Mouse (Mus musculus) heart, embryonic 10.5 days (tissue): ENCODE measurements around the gene Slc25a10. TPM values are rescaled to one million over a fixed set of nuclear protein-coding genes. Genes with fewer than 3 reads are reported as not detected.

Experiments used
- DNase-seq: peaks from one replicate; pipeline ENCODE4 v3.0.0-alpha.2; 2017; ENCODE audit warnings: low spot score
- H3K27ac ChIP-seq: fragments of 300-500 bp; sonication (generic); 2 replicates; pipeline ENCODE4 v1.5.1; 2016; ENCODE audit warnings: mild to moderate bottlenecking
- H3K27me3 ChIP-seq: fragments of 300-500 bp; sonication (generic); 2 replicates; pipeline ENCODE4 v1.6.1; 2016; ENCODE audit warnings: mild to moderate bottlenecking; ENCODE audit not compliant: poor library complexity, insufficient read depth, severe bottlenecking
- H3K36me3 ChIP-seq: fragments of 300-500 bp; sonication (generic); 2 replicates; pipeline ENCODE4 v1.6.1; 2016; ENCODE audit warnings: mild to moderate bottlenecking, moderate library complexity
- H3K4me1 ChIP-seq: fragments of 300-500 bp; sonication (generic); 2 replicates; pipeline ENCODE4 v1.6.1; 2016; ENCODE audit warnings: mild to moderate bottlenecking
- H3K4me3 ChIP-seq: fragments of 300-500 bp; sonication (generic); 2 replicates; pipeline ENCODE4 v1.5.1; 2016; ENCODE audit warnings: mild to moderate bottlenecking, moderate library complexity
- H3K9me3 ChIP-seq: fragments of 300-500 bp; sonication (generic); 2 replicates; pipeline ENCODE4 v1.6.1; 2016; ENCODE audit warnings: mild to moderate bottlenecking, moderate library complexity
- WGBS: fragments of 180-500 bp; shearing (Covaris S2); methylation state at CpG from one replicate; pipeline ENCODE4 v1.1.7; 2016; 5-methylcytosine and 5-hydroxymethylcytosine counted together
- polyA plus RNA-seq: library from polyadenylated mRNA; unstranded; fragments of >200 nt; fragmentation: Nextera tagmentation; extraction: Ambion mirVana; gene quantifications from 2 replicates; pipeline ENCODE4 v1.2.1, GENCODE M21; 2016

The Slc25a10 gene
- polyA plus RNA-seq, 1 experiment from 2014 or later: 56.6 TPM

DNA sequence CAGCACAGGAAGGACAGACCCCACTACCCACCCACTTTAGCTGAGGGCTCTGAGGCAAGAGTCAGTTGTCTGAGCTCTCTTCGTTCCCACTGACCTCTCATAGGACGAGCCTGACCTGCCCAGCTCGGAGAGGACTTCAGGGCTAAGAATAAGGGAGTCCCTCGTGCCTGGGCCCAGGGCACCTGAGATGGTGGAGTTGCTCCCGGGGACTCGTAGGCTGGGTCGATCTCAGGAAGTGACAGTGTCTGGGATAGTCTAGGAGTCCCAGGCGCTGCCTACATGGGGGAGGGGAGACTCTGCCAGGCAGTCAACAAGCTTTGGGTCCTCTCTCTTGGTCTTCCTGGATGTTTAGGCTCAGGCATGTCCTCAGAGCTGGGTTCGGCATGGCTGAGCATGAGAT is 28.9 kb downstream of the Slc25a10 start:
- no peak for DNase-seq
- 69% methylated on average over 9 of the region's 9 CpGs for WGBS
- Histone ChIP-seq H3K27ac (peak overlapping the region; percentile 70; the same call in 1 of the 2 replicates), H3K36me3 (no peaks in the 10 kb centered on the region), H3K4me3 (no peak overlapping the region), H3K27me3 (0 out of 2 replicates have a peak, but pooled peaks cover 6% of the 10 kb centered on the region), H3K4me1 (peaks cover 25% of the 10 kb centered on the region), H3K9me3 (no peaks in the 10 kb centered on the region)

DNA sequence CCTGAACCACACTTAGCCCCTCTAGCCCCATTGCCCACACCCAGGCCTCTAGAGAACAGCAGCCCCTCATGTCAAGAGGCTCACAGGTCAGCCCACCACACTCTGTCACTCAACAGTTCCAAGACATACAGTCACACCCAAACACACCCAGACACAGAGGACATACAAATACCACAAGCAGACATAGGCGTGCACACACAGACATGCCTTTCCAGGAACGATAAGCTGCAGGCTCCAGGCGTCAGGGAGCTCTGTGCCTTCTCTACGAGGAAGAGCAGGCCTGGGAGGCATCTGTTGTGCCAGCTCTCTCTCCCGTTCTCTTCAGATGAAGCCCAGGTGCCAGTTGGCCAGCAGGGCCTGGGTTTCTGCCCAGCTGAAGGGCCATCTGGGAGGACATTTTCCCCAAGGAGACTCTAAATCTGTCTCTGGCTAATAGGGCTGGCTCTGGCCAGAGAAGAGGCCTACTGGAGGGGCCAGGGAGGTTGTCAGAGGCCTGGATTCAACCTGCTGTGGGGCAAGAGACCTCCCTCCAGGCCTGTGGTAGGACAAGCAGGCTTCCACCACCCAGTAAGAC is 29.4 kb downstream of the Slc25a10 start:
- 74% methylated on average over 5 of the region's 5 CpGs for WGBS
- H3K4me3 ChIP-seq: no peak overlapping the region
- peak overlapping the region; percentile 70; the same call in 1 of the 2 replicates for H3K27ac ChIP-seq
- H3K36me3 ChIP-seq: no peaks in the 10 kb centered on the region
- 0 out of 2 replicates have a peak, but pooled peaks cover 2% of the 10 kb centered on the region for H3K27me3 ChIP-seq
- DNase-seq: no peak
- no peaks in the 10 kb centered on the region for H3K9me3 ChIP-seq
- H3K4me1 ChIP-seq: peaks cover 22% of the 10 kb centered on the region

DNA sequence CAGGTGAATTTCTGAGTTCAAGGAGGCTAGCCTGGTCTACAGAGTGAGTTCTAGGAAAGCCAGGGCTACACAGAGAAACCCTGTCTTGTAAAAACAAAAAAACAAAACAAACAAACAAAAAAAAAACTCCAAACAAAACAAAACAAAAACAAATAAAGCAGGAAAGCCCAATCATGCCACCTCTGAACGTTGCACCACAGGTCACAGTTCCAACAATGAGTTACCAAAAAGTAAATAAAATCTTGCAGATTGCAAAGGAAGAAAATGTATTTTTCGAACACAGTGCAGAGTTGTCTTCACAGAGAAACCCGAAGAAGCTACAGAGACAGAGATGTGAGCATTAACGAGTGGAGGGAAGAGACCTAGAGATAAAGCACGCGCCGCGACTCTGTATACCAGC is 30.9 kb downstream of the Slc25a10 start:
- H3K4me3 ChIP-seq: no peak overlapping the region
- peaks cover 22% of the 10 kb centered on the region for H3K4me1 ChIP-seq
- no peak for DNase-seq
- H3K27ac ChIP-seq: no peak overlapping the region
- H3K36me3 ChIP-seq: no peaks in the 10 kb centered on the region
- H3K27me3 ChIP-seq: peaks cover 4% of the 10 kb centered on the region; the same call in 1 of the 2 replicates
- H3K9me3 ChIP-seq: no peaks in the 10 kb centered on the region
- 83% methylated on average over 8 of the region's 8 CpGs for WGBS

DNA sequence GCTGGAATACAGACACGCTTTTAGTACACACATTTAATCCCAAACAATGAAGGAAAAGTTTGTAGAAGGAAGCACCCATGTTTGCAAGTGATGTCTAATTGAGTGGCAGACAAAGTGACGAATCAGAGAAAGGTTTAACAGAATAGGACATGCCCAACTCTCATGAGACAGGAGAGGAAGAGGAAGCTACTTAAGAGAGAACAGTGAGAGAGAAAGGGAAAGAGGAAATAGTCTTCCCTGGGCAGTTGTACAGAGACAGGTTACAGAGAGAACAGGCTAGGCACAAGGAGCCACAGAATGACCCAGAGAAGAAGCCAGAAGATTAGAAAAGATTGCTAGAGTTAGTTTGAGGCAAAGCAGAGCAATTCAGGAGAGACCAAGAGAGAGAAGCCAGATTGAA is 34.3 kb downstream of the Slc25a10 start:
- Histone ChIP-seq H3K9me3 (no peaks in the 10 kb centered on the region), H3K36me3 (no peaks in the 10 kb centered on the region), H3K4me1 (peaks cover 14% of the 10 kb centered on the region), H3K4me3 (no peak overlapping the region), H3K27ac (no peak overlapping the region), H3K27me3 (peaks cover 37% of the 10 kb centered on the region)
- DNase-seq: no peak
- 70% methylated on average over 2 of the region's 2 CpGs for whole genome bisulfite sequencing

- Histone ChIP-seq H3K27me3 (peaks cover 56% of the 10 kb centered on the region), H3K36me3 (no peaks in the 10 kb centered on the region), H3K4me1 (peaks cover 15% of the 10 kb centered on the region), H3K9me3 (no peaks in the 10 kb centered on the region), H3K4me3 (no peak overlapping the region), H3K27ac (no peak overlapping the region)
- 72% methylated on average over 9 of the region's 9 CpGs for WGBS
- DNase-seq: no peak
Measured at GRCm38 (mm10) chr11:120527690-120528354, 36.2 kb downstream of the Slc25a10 start.

DNA sequence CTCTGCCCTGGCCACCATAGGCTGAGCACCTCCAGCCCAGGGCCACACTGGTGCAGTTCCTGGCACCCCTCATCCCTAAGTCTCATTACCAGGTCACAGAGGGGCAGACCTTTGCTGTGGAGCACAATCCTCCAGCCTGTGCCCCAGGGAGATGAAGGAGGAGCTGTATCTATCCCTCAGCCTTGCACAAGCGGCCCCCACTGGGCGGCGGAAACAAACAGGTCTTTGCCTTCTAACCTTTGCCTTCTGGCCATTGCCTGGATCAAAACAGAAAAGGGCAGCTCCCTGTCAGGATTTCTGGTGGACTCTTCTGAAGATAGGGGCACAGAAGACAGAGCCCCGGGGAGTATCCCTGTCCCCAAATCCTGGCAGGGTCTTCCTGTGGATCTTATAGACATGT is 37.3 kb downstream of the Slc25a10 start:
- Histone ChIP-seq H3K27me3 (peaks cover 67% of the 10 kb centered on the region), H3K4me1 (peaks cover 15% of the 10 kb centered on the region), H3K27ac (no peak overlapping the region), H3K4me3 (no peak overlapping the region), H3K9me3 (no peaks in the 10 kb centered on the region), H3K36me3 (no peaks in the 10 kb centered on the region)
- DNase-seq: no peak
- WGBS: 48% methylated on average over 4 of the region's 4 CpGs

DNA sequence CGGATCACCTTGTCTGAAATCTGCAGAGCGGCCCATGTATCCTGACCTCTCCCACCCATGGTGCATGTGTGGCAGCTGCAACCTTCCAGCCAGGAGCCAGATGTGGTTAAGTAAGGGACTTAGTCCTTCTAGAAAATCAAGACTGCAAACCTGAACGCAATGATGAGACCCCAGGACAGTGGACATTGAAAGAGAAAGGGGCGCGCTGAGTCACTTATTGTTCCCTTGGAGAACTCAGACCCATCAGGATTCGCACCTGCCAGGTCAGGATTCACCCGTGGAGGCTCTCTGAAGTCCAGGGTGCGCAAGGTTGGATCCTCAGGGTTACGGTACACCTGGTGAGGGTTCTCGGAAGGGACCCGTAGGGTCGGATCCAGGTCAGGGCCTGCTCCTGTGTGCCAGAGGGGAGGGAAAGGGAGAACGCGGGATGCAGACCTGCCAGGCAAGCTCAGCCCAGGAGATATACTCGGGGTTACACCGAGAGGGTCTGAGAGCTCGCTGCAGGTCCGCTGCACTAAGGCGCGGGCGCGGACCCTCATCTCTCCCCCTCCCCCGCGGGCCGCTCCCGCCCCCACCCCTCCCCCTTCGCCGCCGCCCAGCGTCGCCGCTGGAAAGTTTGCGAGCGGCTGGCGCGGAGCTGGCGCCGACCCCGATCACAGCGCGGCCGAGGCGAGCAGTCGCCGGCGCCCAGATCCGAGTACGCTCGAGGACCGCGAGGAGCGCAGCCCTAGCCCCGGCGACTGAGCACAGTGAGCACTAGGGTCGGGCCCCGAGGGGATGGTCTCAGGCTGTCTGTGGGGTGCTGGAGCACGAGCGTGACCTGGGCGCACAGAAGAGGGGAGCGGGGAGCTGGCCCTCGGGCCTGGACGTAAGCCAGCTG is 38.7 kb downstream of the Slc25a10 start, which contains the start of gene Gcgr:
Gcgr (plus strand) TSS at position 615 of the 880 bp plus-strand sequence.
- H3K27ac ChIP-seq: peak within 1 kb of the TSS; percentile 68
- no peaks in the 10 kb centered on the region for H3K9me3 ChIP-seq
- WGBS: 6% methylated on average over 61 of the region's 62 CpGs
- H3K4me1 ChIP-seq: peaks cover 21% of the 10 kb centered on the region
- no peak for DNase-seq
- H3K36me3 ChIP-seq: no peaks in the 10 kb centered on the region
- peaks cover 81% of the 10 kb centered on the region for H3K27me3 ChIP-seq
- H3K4me3 ChIP-seq: peak within 1 kb of the TSS; percentile 59

GRCm38 (mm10) chr11:120531646-120532045 is 40.0 kb downstream of the Slc25a10 start:
- no peaks in the 10 kb centered on the region for H3K36me3 ChIP-seq
- no peak overlapping the region for H3K27ac ChIP-seq
- WGBS: 30% methylated on average over 9 of the region's 9 CpGs
- H3K9me3 ChIP-seq: no peaks in the 10 kb centered on the region
- H3K27me3 ChIP-seq: peaks cover 92% of the 10 kb centered on the region
- peak overlapping the region; percentile 59 for H3K4me3 ChIP-seq
- DNase-seq: no peak
- peaks cover 22% of the 10 kb centered on the region for H3K4me1 ChIP-seq

DNA sequence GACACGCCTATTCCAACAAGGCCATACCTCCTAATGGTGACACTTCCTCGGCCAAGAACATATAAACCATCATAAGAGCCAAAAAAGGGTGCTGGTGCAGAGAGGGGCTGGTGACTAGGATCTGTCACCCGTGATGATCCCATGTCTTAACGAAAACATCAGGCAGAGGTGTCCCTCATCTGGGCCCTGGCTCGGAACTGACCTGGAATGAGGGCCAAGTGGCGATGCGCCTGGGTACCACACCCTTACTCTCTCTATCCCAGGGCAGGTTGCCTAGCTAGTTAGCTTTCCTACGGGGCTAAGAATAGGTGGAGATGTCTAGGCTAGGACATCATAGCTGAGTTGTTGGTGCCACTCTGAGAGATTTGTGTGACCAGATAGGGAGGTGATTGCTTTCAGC is 42.5 kb downstream of the Slc25a10 start:
- Histone ChIP-seq H3K27ac (no peak overlapping the region; the same call in 1 of the 2 replicates), H3K27me3 (peaks cover 94% of the 10 kb centered on the region), H3K4me3 (no peak overlapping the region), H3K36me3 (no peaks in the 10 kb centered on the region), H3K4me1 (peaks cover 32% of the 10 kb centered on the region), H3K9me3 (no peaks in the 10 kb centered on the region)
- no peak for DNase-seq
- 82% methylated on average over 8 of the region's 8 CpGs for WGBS

DNA sequence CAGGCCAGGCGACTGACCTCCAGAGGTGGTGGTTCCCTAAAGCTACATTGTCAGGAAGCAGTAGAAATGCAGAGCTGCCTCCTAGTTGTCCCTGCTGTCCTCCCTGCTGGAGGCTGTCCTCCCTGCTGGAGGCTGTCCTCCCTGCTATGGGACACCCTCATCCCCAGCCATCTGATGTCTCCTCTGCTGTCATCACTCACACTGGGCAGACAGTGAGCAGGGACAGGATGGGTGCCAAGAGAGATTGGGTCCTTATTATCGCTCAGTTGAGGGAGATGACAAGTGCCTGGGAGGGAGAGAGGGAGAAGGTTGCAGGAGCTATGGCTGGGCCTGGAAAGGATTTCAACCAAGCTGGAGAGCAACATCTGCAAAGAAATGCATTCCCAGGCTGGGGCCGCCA is 43.5 kb downstream of the Slc25a10 start:
- Histone ChIP-seq H3K4me3 (no peak overlapping the region), H3K4me1 (peaks cover 40% of the 10 kb centered on the region), H3K27ac (no peak overlapping the region), H3K36me3 (no peaks in the 10 kb centered on the region), H3K9me3 (no peaks in the 10 kb centered on the region), H3K27me3 (peaks cover 83% of the 10 kb centered on the region)
- 60% methylated on average over 3 of the region's 3 CpGs for WGBS
- no peak for DNase-seq

DNA sequence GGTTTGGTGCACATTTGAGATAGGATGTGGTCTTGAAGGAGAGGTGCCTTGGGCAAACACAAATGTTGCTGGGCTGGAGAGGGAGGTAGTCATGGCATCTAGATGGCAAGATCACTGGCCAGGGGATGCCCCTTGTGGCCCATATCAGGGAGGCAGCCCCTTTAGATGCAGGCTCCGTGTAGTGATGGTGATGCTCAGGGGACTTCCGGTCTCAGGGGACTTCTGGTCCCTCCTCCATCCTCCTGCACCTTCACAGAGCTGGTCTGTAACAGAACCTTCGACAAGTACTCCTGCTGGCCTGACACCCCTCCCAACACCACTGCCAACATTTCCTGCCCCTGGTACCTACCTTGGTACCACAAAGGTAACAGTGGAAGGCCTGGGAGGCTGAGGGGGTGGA is 44.2 kb downstream of the Slc25a10 start:
- 66% methylated on average over 3 of the region's 3 CpGs for WGBS
- H3K27ac ChIP-seq: no peak overlapping the region
- peaks cover 77% of the 10 kb centered on the region for H3K27me3 ChIP-seq
- H3K4me1 ChIP-seq: peaks cover 35% of the 10 kb centered on the region
- no peak overlapping the region for H3K4me3 ChIP-seq
- no peaks in the 10 kb centered on the region for H3K9me3 ChIP-seq
- no peak for DNase-seq
- no peaks in the 10 kb centered on the region for H3K36me3 ChIP-seq

- Histone ChIP-seq H3K27me3 (peaks cover 50% of the 10 kb centered on the region), H3K4me1 (peaks cover 41% of the 10 kb centered on the region), H3K27ac (peak overlapping the region; percentile 78), H3K9me3 (no peaks in the 10 kb centered on the region), H3K4me3 (no peak overlapping the region; the same call in 1 of the 2 replicates), H3K36me3 (peaks cover 17% of the 10 kb centered on the region)
- no peak for DNase-seq
- WGBS: 78% methylated on average over 3 of the region's 3 CpGs
Measured at GRCm38 (mm10) chr11:120538485-120538884, 46.8 kb downstream of the Slc25a10 start.

- Histone ChIP-seq H3K4me3 (peak overlapping the region; percentile 12), H3K27me3 (peaks cover 46% of the 10 kb centered on the region), H3K36me3 (peaks cover 21% of the 10 kb centered on the region), H3K9me3 (no peaks in the 10 kb centered on the region), H3K27ac (peak overlapping the region; percentile 78), H3K4me1 (peaks cover 41% of the 10 kb centered on the region)
- DNase-seq: no peak
- 49% methylated on average over 8 of the region's 8 CpGs for WGBS
Measured at GRCm38 (mm10) chr11:120538955-120539284, 47.3 kb downstream of the Slc25a10 start.
